Mouse (Mus musculus) activated CD4-positive, CD25-positive, alpha-beta regulatory T cell, adult 4 months (primary cell): ENCODE measurements around the gene Naa15. TPM values are rescaled to one million over a fixed set of nuclear protein-coding genes. Genes with fewer than 3 reads are reported as not detected.
"Not testable (repeated sequence)": the region's sequence is repeated elsewhere in the genome, so short reads cannot be mapped to it uniquely, and the experiment has no call there.

Experiments
- ATAC-seq: one replicate; pipeline ENCODE4 v1.8.0; 2017
- polyA plus RNA-seq, 2 experiments: library from polyadenylated mRNA; unstranded; fragments of 100-300 nt; shearing (Covaris generic); gene quantifications; one replicate each; pipeline ENCODE4 v1.2.1; 2017

The Naa15 gene
- 10 to 100 TPM; 19.8 to 36.4 TPM for polyA plus RNA-seq

DNA sequence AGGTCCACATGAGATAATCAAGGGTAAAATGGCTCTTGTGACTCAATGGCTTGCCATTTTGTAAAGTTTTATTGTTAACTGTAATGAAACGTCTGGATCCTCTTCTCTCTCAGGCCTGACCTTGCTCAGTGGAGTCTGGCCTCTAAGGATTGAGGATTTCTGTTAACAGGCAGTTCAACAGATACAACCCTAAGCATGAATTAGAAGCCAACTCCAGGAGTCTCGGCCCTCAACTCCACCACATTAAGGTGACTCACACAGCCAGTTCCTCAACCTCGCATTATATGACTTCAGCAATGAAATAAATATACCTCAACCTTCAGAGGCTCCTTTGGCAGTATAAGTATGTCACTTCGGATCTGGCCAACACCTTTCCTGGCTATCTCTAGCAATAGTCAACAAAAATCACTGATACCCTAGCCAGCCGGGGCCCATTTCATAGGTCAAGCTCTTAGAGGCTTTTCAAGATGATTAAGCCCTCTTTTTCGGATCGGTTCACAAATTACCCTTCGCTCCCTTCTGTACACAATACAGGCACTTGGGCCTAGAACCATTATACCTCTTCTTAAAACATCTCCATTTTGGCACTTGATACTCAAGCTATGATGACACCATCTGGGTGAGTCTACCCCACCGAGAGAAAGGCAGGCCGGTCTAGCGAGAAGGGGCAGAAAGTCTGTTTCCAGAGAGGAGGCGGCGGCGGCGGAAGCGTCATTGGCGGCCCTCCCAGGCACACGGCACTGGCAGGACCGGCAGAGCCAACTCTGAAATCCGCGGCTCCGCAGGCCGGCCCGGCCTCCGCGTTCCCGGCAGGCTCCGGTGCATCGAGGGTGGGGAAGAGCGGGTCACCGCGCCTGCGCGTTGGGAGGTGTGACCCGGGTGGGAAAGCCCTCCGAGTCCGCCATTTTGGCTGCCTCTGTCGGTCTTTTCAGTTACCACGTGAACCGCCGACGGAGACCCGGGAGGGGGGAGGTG lies at the start of gene Naa15:
Gene Naa15 (plus strand): TSS at position 51 of the 975 bp plus-strand sequence.
- peak; percentile 69 for ATAC-seq

GRCm38 (mm10) chr3:51365517-51365882 lies 49.4 kb upstream of the Naa15 start:
- no peak for ATAC-seq

- no peak for ATAC-seq
Observed at GRCm38 (mm10) chr3:51366926-51367325, 48.0 kb upstream of the Naa15 start.

- ATAC-seq, result no peak
Observed at GRCm38 (mm10) chr3:51368011-51368410, 46.9 kb upstream of the Naa15 start.

DNA sequence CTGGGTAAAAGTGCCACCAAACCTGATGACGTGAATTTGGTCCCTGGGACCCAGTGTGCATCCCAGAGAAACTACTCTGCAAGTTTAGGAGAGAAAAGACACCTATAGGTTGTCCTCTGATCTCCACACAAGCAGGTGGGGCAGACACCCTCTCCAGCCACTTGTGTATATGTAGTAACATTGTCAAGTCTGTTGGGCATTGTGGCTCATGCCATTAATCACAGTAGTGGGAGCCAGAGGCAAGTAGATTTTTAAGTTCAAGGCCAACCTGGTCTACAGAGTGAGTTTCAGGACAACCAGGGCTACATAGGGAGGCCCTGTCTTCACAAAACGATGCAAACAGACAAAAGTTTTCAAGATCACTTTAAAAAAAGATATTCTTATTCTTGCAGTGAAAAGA lies 43.1 kb upstream of the Naa15 start:
- no peak for ATAC-seq

GRCm38 (mm10) chr3:51372883-51373282 lies 42.1 kb upstream of the Naa15 start:
- ATAC-seq, result peak; percentile 57

GRCm38 (mm10) chr3:51373544-51373943 lies 41.4 kb upstream of the Naa15 start:
- no peak for ATAC-seq

DNA sequence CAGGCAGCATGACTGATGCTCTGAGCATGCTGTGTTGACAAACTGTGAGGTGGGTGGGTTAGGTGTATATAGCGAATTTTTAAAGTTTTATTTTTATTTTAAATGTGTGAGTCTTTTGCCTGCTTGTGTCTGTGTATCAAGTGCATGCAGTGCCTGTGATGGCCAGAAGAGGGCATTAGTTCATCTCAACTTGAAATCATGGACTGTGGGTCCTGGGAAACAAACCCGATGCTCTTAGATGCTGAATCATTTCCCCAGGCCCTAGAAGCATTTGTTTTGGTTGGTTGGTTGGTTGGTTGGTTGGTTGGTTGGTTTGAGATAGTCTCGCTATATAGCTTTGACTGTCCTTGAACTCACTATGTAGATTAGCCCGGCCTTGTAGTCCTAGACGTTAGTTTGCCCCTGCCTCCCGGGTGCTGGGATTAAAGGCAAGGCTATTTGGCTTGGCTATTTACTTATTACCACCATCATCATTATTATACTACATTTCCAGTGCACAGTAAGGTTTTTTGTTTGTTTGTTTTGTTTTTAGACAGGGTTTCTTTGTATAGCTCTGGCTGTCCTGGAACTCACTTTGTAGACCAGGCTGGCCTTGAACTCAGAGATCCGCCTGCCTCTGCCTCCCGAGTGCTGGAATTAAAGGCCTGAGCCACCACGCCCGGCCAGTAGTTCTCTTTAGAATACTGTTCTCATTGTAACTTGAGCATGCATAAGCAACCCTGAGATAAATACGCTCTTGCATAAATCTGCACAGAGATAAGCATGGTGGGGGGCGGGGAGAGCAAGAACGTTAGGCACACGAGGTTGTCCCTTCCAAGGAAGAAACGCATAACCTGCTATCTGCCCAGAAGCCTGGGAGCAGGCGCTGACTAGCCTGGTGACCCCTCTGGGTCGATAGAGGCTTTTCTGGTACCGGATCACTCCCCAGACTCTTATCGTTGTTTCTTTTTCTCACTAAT lies 39.4 kb upstream of the Naa15 start:
- ATAC-seq, result peak; percentile 50

DNA sequence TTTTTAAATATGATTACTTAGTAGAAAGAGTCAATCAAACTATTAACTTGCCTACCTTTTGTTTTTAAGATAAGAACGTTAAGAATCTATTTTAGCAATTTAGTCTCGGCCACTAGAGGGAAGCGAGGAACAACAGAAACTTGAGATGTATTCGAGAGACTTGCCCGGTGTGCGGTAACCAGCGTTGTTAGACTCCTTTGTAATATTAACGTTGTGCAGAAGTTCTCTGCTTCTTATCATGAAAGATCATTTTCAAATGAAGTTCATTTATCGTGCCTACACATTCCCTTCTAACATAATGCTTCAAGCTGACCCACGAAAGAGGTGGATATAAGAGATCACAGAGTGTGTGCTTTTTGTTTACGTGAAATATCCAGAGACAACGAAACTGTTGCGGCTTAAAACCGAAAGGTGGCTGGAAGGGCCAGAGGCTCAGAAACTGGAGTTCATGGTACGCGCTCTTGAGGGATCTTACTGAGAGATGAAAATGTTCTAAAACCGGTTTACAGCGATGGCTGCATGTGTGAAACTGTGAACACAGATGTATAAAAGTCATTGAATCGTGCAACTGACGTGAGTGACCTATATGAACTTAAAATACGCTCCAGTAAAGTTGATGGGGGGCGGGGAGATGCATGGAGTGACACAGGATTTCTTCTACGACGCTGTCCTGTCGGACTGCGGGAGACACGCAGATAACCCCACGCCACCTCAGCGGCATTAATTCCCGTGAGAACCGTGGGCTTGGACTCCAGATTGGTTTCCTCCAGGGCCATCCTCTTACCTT lies 36.9 kb upstream of the Naa15 start:
- peak; percentile 69 for ATAC-seq

DNA sequence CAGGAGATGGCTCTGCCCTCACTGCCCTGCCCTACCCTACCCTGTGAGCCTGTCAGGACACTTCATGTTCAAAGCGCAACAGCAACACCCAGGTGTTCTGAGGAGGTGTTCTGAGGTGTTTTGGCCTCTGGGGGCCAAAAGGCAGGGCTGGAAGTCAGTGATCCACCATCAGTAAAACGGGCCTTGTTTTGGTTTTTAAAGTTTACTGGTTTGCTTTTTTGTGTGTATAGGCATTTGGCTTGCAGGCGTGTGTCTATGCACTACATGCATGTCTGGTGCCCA lies 36.3 kb upstream of the Naa15 start:
- no peak for ATAC-seq

GRCm38 (mm10) chr3:51379786-51380659 lies 34.9 kb upstream of the Naa15 start:
- ATAC-seq, result no peak

GRCm38 (mm10) chr3:51380660-51381014 lies 34.3 kb upstream of the Naa15 start:
- no peak for ATAC-seq

- no peak for ATAC-seq
Observed at GRCm38 (mm10) chr3:51383409-51383808, 31.5 kb upstream of the Naa15 start.

GRCm38 (mm10) chr3:51386441-51387133 lies 28.4 kb upstream of the Naa15 start:
- ATAC-seq, result no peak

DNA sequence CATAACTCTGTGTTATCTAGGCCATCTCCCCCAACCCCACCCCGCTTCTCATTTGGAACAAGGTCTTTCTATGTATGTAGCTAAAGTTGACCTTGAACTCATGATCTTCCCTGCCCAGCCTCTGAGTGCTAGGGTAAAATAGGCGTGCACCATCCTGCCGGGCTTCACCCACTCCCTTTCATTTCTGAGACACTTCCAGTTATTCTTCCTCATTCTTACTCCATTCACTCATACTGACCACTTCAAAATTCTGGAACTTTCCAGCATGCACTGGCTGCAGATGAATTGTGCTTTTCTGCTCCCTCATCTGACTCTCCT lies 27.9 kb upstream of the Naa15 start:
- no peak for ATAC-seq

DNA sequence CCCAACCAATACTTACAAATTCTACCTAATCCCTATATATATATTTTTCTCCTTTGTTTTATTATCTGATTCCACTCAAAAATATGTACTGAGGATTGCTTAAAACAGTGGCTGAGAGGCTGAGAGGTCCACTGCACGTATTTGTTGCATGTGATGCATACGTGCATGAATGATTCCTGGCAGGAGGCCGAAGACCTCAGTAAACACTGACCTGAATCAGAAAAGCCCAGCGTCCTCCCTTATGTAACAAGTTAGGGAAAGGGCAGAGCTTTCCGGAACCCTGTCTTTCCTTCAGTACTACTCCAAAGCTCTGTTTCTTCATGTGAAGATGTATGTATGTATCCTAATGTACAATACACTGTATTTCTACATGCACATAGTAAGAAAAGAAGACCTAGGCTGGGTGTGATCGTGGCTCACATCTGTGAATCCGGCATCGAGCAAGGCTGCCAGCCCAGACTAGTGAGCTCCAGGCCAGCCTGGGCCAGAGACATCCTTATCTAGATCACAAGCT lies 27.0 kb upstream of the Naa15 start:
- no peak for ATAC-seq

GRCm38 (mm10) chr3:51388904-51389303 lies 26.0 kb upstream of the Naa15 start:
- ATAC-seq, result no peak

DNA sequence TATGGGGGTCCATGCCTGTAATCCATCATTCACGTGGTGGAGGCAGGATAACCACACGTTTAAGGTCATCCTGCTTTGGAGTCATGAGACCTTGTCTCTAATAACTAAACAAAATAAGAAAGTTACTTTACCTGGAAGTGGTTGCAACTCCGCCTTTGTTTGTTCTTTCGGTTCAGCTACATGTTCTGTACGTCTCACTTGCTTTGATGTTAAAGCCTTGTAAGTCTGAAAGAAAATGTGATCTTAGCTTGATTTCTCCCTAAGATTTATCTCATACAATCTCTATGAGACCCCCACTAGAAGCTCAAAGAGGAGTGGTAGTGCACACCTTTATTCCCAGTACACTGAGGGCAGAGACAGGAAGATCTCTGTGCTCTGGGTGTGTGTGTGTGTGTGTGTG lies 23.9 kb upstream of the Naa15 start:
- peak; percentile 74 for ATAC-seq

DNA sequence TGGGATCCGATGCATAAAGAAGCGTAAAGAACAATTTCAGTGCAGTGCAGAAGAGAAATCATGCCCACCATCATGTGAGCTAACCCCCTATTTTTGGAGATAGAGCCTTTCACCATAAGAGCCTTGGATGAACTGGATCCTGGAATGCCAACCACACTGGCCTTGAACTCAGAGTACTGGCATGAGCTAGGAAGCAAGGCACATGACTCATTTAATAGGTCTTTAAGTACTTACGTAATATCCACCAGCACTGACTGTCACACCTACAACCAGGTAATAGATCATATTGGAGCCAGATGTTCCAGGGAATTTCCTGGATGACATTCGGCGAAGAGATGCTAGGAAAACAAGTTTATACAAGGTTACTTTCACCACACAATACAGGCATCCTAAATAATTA lies 23.4 kb upstream of the Naa15 start:
- no peak for ATAC-seq

- ATAC-seq, result not testable (repeated sequence)
Observed at GRCm38 (mm10) chr3:51393018-51393417, 21.9 kb upstream of the Naa15 start.

DNA sequence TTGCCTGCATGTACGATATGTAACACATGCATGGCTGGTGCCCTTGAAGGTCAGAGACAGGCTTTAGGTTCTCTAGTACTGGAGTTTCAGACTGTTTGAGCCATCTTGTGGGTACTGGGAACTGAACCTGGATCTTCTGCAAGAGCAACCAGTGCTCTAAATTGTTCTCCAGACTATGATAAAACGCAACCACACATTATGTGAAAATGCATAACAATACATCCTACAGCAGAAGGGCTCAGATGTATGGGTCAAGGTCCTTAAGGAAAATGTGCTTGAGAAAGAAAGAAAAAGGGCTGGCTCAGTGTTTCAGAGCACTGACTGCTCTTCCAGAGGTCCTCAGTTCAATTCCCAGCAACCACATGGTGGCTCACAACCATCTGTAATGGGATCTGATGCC lies 21.3 kb upstream of the Naa15 start:
- ATAC-seq, result no peak
